Mouse (Mus musculus) lung, adult 2 months (tissue): ENCODE measurements around the gene Tmem116.

Experiments
- CTCF ChIP-seq: fragments of 200-500 bp; IDR thresholded peaks from 2 replicates; pipeline ENCODE4 v1.5.1; 2011; ENCODE audit warnings: mild to moderate bottlenecking, low read length, control low read depth; ENCODE audit not compliant: insufficient read depth
- POLR2A ChIP-seq: fragments of 200-500 bp; IDR thresholded peaks from 2 replicates; pipeline ENCODE4 v1.6.1; 2011; ENCODE audit warnings: low read depth, mild to moderate bottlenecking, control low read depth, low read length, borderline replicate concordance; ENCODE audit errors: extremely low read depth

- TF ChIP-seq CTCF (no peak), POLR2A (no peak)
Measured at GRCm38 (mm10) chr5:121422787-121423186, 28.9 kb upstream of the Tmem116 start.
